ENCODE assay signal across 10 mouse cellular contexts in the genomic region with DNA sequence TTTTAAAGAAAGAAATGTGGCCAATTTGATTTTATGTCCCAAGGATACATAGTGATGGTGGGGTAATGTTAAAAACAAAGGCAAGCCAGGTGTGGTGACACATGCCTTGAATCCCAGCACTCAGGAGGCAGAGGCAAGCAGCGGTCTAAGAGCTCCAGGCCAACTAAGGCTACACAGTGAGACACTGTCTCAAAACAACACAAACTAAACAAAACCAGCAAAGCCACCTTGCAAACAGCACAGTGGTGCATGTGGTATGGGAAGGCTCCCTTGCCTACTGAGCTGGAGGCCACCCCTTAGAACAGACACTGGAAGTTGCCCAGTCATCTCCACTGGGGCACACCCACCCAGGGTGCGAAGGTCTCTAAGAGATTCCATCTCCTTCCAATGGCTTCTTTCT. TPM values are rescaled to one million over a fixed set of nuclear protein-coding genes. Genes with fewer than 3 reads are reported as not detected.
DNase-seq lines count a peak whose midpoint lies in the region; ATAC-seq and TF ChIP-seq lines count a peak whose summit lies in the region.
"Had no signal": no experiment of that assay in that cellular context is flagged by ENCODE, and none has a peak within 500 bp of the region (broad histone marks: within the 10 kb centered on the region; RNA-seq: fewer than 3 reads in every experiment).

No protein-coding gene starts in this region.

- H3K36me3 ChIP-seq in kidney, embryonic 14.5 days (ENCODE audit: control insufficient read depth, insufficient read depth, low read length): peaks cover 9% of the 10 kb centered on the region
- H3K36me3 ChIP-seq in forebrain, embryonic 11.5 days (ENCODE audit: control insufficient read depth, insufficient read depth, low read length): peaks cover 5% of the 10 kb centered on the region; the same call in 1 of the 2 replicates
- peaks cover 17% of the 10 kb centered on the region for H3K36me3 ChIP-seq in limb, embryonic 13.5 days
- peaks cover 10% of the 10 kb centered on the region for H3K36me3 ChIP-seq in neural tube, embryonic 14.5 days (ENCODE audit: control insufficient read depth, insufficient read depth, low read length)
- H3K36me3 ChIP-seq in thymus, adult 2 months (ENCODE audit: control insufficient read depth, insufficient read depth, low read length): no peaks in the 10 kb centered on the region
- H3K36me3 ChIP-seq: G1E had no signal

- H3K4me3 ChIP-seq in kidney, embryonic 14.5 days (ENCODE audit: low read length): peak overlapping the region; percentile 75
- peak overlapping the region; percentile 82 for H3K4me3 ChIP-seq in forebrain, embryonic 11.5 days (ENCODE audit: low read depth, low read length)
- peak overlapping the region; percentile 77 for H3K4me3 ChIP-seq in limb, embryonic 13.5 days
- H3K4me3 ChIP-seq in neural tube, embryonic 14.5 days (ENCODE audit: low read depth, low read length): peak overlapping the region; percentile 86
- H3K4me3 ChIP-seq in thymus, adult 2 months (ENCODE audit: control insufficient read depth, insufficient read depth, low read length): no peak overlapping the region

- no peak for DNase-seq in kidney, adult 8-10 months
- DNase-seq in forebrain, embryonic 11.5 days (ENCODE audit: low spot score): no peak
- no peak for DNase-seq in thymus, adult 2 months
- no peak for DNase-seq in embryo, embryonic 10 days (ENCODE audit: low spot score)
- no peak for DNase-seq in heart, adult 9 months (ENCODE audit: low spot score in 2 of 2)

- TF ChIP-seq CTCF in thymus, adult 2 months (IDR thresholded peaks at IDR 0.05; ENCODE audit: borderline replicate concordance, control insufficient read depth, extremely low read depth, insufficient read depth, low read length, poor library complexity): no peak

- TF ChIP-seq POLR2A in thymus, adult 2 months (IDR thresholded peaks at IDR 0.05; ENCODE audit: control insufficient read depth, extremely low read depth, insufficient read depth, low read length, poor library complexity): no peak

- H3K4me1 ChIP-seq in kidney, embryonic 14.5 days (ENCODE audit: control insufficient read depth, insufficient read depth, low read length): peaks cover 11% of the 10 kb centered on the region; the same call in 1 of the 2 replicates
- H3K4me1 ChIP-seq in forebrain, embryonic 11.5 days (replicated peaks; ENCODE audit: control insufficient read depth, insufficient read depth, low read length): peaks cover 10% of the 10 kb centered on the region; the same call in 1 of the 2 replicates
- H3K4me1 ChIP-seq in limb, embryonic 13.5 days: peaks cover 20% of the 10 kb centered on the region
- H3K4me1 ChIP-seq in neural tube, embryonic 14.5 days (ENCODE audit: control insufficient read depth, insufficient read depth, low read length): peaks cover 19% of the 10 kb centered on the region
- H3K4me1 ChIP-seq in thymus, adult 2 months (replicated peaks; ENCODE audit: control insufficient read depth, insufficient read depth, low read length): peaks cover 22% of the 10 kb centered on the region

- peak overlapping the region; percentile 96 for H3K4me2 ChIP-seq in kidney, embryonic 14.5 days (replicated peaks; ENCODE audit: low read depth, low read length)
- peak overlapping the region; percentile 93 for H3K4me2 ChIP-seq in forebrain, embryonic 11.5 days (ENCODE audit: low read depth, low read length, severe bottlenecking)
- H3K4me2 ChIP-seq in limb, embryonic 13.5 days (replicated peaks): peak overlapping the region; percentile 93
- H3K4me2 ChIP-seq in neural tube, embryonic 14.5 days (ENCODE audit: low read depth, low read length): peak overlapping the region; percentile 85

- H3K9me3 ChIP-seq in kidney, embryonic 14.5 days (ENCODE audit: control insufficient read depth, low read length): no peaks in the 10 kb centered on the region
- no peaks in the 10 kb centered on the region for H3K9me3 ChIP-seq in forebrain, embryonic 11.5 days (ENCODE audit: control insufficient read depth, low read length)
- peaks cover 6% of the 10 kb centered on the region; the same call in 1 of the 2 replicates for H3K9me3 ChIP-seq in limb, embryonic 13.5 days
- no peaks in the 10 kb centered on the region for H3K9me3 ChIP-seq in neural tube, embryonic 14.5 days (ENCODE audit: control insufficient read depth, low read length)
- H3K9me3 ChIP-seq: G1E had no signal

- ATAC-seq in kidney, embryonic 14.5 days (ENCODE audit: low FRiP score, low TSS enrichment): peak; percentile 2; the same call in 1 of the 2 replicates
- ATAC-seq in forebrain, embryonic 11.5 days (replicated peaks; ENCODE audit: low FRiP score): peak; percentile 11; the same call in 1 of the 2 replicates
- no peak for ATAC-seq in limb, embryonic 13.5 days (ENCODE audit: low FRiP score, low read depth)
- no peak for ATAC-seq in neural tube, embryonic 14.5 days (ENCODE audit: low read depth)

- no peak overlapping the region for H3K27ac ChIP-seq in kidney, embryonic 14.5 days (ENCODE audit: low read depth, low read length)
- H3K27ac ChIP-seq in forebrain, embryonic 11.5 days (ENCODE audit: low read depth, low read length): no peak overlapping the region
- H3K27ac ChIP-seq in limb, embryonic 13.5 days: no peak overlapping the region
- H3K27ac ChIP-seq in neural tube, embryonic 14.5 days (ENCODE audit: low read depth, low read length): peak overlapping the region; percentile 93
- H3K27ac ChIP-seq in thymus, adult 2 months (ENCODE audit: control insufficient read depth, insufficient read depth, low read length): no peak overlapping the region
- H3K27ac ChIP-seq: macrophage had no signal

- H3K9ac ChIP-seq in kidney, embryonic 14.5 days (ENCODE audit: low read depth, low read length): peak overlapping the region; percentile 87; the same call in 1 of the 2 replicates
- peak overlapping the region; percentile 99 for H3K9ac ChIP-seq in forebrain, embryonic 11.5 days (ENCODE audit: low read length)
- H3K9ac ChIP-seq in limb, embryonic 13.5 days: peak overlapping the region; percentile 91
- peak overlapping the region; percentile 99 for H3K9ac ChIP-seq in neural tube, embryonic 14.5 days (replicated peaks; ENCODE audit: low read depth, low read length)

- H3K27me3 ChIP-seq in kidney, embryonic 14.5 days (ENCODE audit: control insufficient read depth, insufficient read depth, low read length): no peaks in the 10 kb centered on the region
- H3K27me3 ChIP-seq in forebrain, embryonic 11.5 days (ENCODE audit: control insufficient read depth, insufficient read depth, low read length): no peaks in the 10 kb centered on the region; the same call in 1 of the 2 replicates
- no peaks in the 10 kb centered on the region for H3K27me3 ChIP-seq in limb, embryonic 13.5 days
- H3K27me3 ChIP-seq in neural tube, embryonic 14.5 days (ENCODE audit: control insufficient read depth, insufficient read depth, low read length): no peaks in the 10 kb centered on the region
- H3K27me3 ChIP-seq in thymus, adult 2 months (ENCODE audit: control insufficient read depth, insufficient read depth, low read length): peaks cover 6% of the 10 kb centered on the region; the same call in 1 of the 2 replicates

- 83% methylated on average over 2 of the region's 2 CpGs for WGBS in kidney, embryonic 14.5 days
- WGBS in forebrain, embryonic 11.5 days: 56% methylated on average over 2 of the region's 2 CpGs
- 72% methylated on average over 2 of the region's 2 CpGs for WGBS in limb, embryonic 13.5 days
- 76% methylated on average over 2 of the region's 2 CpGs for WGBS in neural tube, embryonic 14.5 days
- WGBS in thymus, adult 2 months: 82% methylated on average over 2 of the region's 2 CpGs

RNA-seq across cellular contexts. Expression of gene B4galnt4, which starts 1.0 kb away (rescaled TPM):
- 13.7 and 14.4 TPM in 2 replicates for polyA plus RNA-seq in kidney, embryonic 14.5 days (2014; fragmentation: Nextera tagmentation; extraction: Ambion mirVana)
- polyA plus RNA-seq in forebrain, embryonic 11.5 days (2014; fragmentation: Nextera tagmentation; extraction: Ambion mirVana): 22.3 and 23.5 TPM in 2 replicates
- polyA plus RNA-seq in limb, embryonic 13.5 days (2015; fragmentation: Nextera tagmentation; extraction: Ambion mirVana): 21.5 and 26.9 TPM in 2 replicates
- polyA plus RNA-seq in neural tube, embryonic 14.5 days (2014; fragmentation: Nextera tagmentation; extraction: Ambion mirVana): 34.8 and 36.6 TPM in 2 replicates
- polyA plus RNA-seq in thymus, adult 2 months (2012; rRNA removed): 1.4 and 1.6 TPM in 2 replicates
- polyA plus RNA-seq: G1E, macrophage had no signal

RNA-seq across cellular contexts. Expression of gene Pkp3, which starts 18.1 kb away (rescaled TPM):
- 4.0 and 4.3 TPM in 2 replicates for polyA plus RNA-seq in kidney, embryonic 14.5 days (2014; fragmentation: Nextera tagmentation; extraction: Ambion mirVana)
- 1.1 and 1.9 TPM in 2 replicates for polyA plus RNA-seq in forebrain, embryonic 11.5 days (2014; fragmentation: Nextera tagmentation; extraction: Ambion mirVana)
- polyA plus RNA-seq in limb, embryonic 13.5 days (2015; fragmentation: Nextera tagmentation; extraction: Ambion mirVana): 23.9 and 25.5 TPM in 2 replicates
- not detected in 2 replicates for polyA plus RNA-seq in neural tube, embryonic 14.5 days (2014; fragmentation: Nextera tagmentation; extraction: Ambion mirVana)
- 46.8 and 49.9 TPM in 2 replicates for polyA plus RNA-seq in thymus, adult 2 months (2012; rRNA removed)
- polyA plus RNA-seq: G1E, macrophage had no signal

RNA-seq across cellular contexts. Expression of gene Gm17387, which starts 31.0 kb away (rescaled TPM):
- polyA plus RNA-seq in kidney, embryonic 14.5 days (2014; fragmentation: Nextera tagmentation; extraction: Ambion mirVana): not detected in 2 replicates
- polyA plus RNA-seq in forebrain, embryonic 11.5 days (2014; fragmentation: Nextera tagmentation; extraction: Ambion mirVana): not detected in 2 replicates
- polyA plus RNA-seq in limb, embryonic 13.5 days (2015; fragmentation: Nextera tagmentation; extraction: Ambion mirVana): not detected in 2 replicates
- not detected in 2 replicates for polyA plus RNA-seq in neural tube, embryonic 14.5 days (2014; fragmentation: Nextera tagmentation; extraction: Ambion mirVana)
- polyA plus RNA-seq in thymus, adult 2 months (2012; rRNA removed): not detected in 2 replicates
- polyA plus RNA-seq: G1E, macrophage had no signal

RNA-seq across cellular contexts. Expression of gene Sigirr, which starts 40.4 kb away (rescaled TPM):
- polyA plus RNA-seq in kidney, embryonic 14.5 days (2014; fragmentation: Nextera tagmentation; extraction: Ambion mirVana): 9.5 and 11.7 TPM in 2 replicates
- polyA plus RNA-seq in forebrain, embryonic 11.5 days (2014; fragmentation: Nextera tagmentation; extraction: Ambion mirVana): 1.2 and 1.8 TPM in 2 replicates
- polyA plus RNA-seq in limb, embryonic 13.5 days (2015; fragmentation: Nextera tagmentation; extraction: Ambion mirVana): 2.7 and 3.1 TPM in 2 replicates
- polyA plus RNA-seq in neural tube, embryonic 14.5 days (2014; fragmentation: Nextera tagmentation; extraction: Ambion mirVana): 1.2 and 2.2 TPM in 2 replicates
- 62.4 and 67.3 TPM in 2 replicates for polyA plus RNA-seq in thymus, adult 2 months (2012; rRNA removed)

RNA-seq across cellular contexts. Expression of gene Ifitm6, which starts 42.2 kb away (rescaled TPM):
- 0.84 and 1.6 TPM in 2 replicates for polyA plus RNA-seq in kidney, embryonic 14.5 days (2014; fragmentation: Nextera tagmentation; extraction: Ambion mirVana)
- polyA plus RNA-seq in forebrain, embryonic 11.5 days (2014; fragmentation: Nextera tagmentation; extraction: Ambion mirVana): not detected in 2 replicates
- 0.31 TPM in 1 of 2 replicates, not detected in the other for polyA plus RNA-seq in limb, embryonic 13.5 days (2015; fragmentation: Nextera tagmentation; extraction: Ambion mirVana)
- 0.58 and 0.88 TPM in 2 replicates for polyA plus RNA-seq in neural tube, embryonic 14.5 days (2014; fragmentation: Nextera tagmentation; extraction: Ambion mirVana)
- 4.7 and 5.9 TPM in 2 replicates for polyA plus RNA-seq in thymus, adult 2 months (2012; rRNA removed)
- polyA plus RNA-seq: G1E had no signal

Comparison
In these comparisons a context has a peak if more than half of its experiments do, and no peak if none do; other contexts are left out.
1. ATAC-seq: peak in kidney, embryonic 14.5 days (single experiment) and forebrain, embryonic 11.5 days (single experiment); none in limb, embryonic 13.5 days (single experiment) and neural tube, embryonic 14.5 days (single experiment).
2. Peak in every context shown above with its lines, with median percentiles within 50 percentile points of each other: H3K4me2 ChIP-seq and H3K9ac ChIP-seq.